Mouse (Mus musculus): ENCODE results near the gene Zfp750.

Zfp750 gene

DNA sequence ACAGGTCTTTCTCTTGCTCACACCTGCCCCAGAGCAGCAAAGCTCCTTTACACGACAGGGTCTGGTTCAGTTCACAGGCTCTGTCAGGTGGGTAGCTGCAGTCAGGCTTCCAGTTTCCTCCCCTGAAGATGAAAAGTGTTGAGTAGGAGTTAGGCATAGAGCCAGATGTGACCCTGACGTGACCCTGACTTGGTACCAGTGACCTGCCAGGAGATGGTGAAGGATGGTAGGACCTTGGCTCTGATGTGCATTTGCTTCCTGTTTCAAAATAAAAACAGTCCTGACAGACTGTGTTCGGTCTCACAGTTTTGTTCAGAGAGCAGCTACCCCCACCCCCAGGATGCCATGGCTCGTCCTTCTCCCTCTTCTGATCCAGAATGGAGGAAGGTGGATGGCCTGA lies 23.3 kb upstream of the Zfp750 start:
- DNase-seq (ENCODE audit: low read depth) = no peak

DNA sequence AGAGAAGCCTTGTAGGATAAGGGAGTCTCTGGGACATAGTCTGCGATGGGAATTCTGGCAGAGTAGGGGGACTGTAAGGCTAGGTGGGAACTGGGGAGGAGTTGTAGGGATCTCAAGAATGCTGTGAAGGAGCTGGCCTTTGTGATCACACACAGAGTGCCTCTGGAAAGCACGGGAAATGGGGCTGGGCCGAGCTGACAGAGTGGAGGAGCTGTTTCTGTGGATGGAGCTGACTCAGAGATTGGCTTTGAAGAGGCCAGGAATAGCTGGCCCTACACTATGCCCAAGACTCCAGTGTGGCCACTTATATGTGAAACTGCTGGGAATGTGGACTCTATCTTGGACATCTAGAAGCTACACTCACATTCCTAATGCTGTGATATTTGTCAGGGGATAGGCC lies 17.4 kb upstream of the Zfp750 start:
- DNase-seq (ENCODE audit: low read depth) = no peak

DNA sequence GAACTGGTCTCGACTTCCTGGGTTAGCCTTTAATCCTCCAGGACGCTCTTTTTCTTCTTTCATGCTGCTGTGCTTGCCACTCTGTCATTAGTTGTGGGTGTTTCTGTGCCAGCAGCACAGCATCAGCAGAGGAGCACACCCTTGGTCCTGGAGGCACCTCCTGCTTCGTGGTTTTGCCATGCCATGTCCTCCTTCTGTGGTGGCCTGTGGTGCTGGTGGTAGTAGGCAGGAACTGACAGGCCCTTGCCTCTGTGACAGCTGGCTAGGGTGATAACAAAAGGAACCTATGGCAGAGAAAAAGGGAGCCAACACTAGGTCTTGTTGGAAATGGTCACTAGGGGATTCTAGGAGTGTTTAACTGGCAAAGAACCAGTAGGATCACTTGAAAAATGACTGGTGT lies 10.6 kb upstream of the Zfp750 start:
- DNase-seq (ENCODE audit: low read depth) = no peak

DNA sequence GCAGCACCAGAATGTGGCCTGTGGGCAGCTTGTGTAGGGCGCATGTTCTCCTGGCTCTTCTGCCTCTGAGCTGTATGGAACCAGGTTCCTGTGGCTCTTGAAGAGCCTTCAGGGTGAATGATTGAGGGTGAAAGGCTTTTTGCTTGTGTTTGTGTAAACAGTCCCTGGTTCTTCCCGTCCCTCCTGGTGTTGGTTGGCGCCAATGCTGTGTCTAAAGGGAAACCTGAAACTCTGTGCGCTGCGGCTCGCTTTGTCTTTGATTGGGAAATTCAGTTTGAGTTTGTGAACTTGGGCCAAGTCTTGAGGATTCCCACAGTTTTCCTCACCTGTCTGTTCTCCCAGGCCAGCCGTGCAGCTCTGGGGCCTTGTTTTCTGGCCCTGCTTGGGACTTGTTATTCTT lies 5.1 kb upstream of the Zfp750 start:
- DNase-seq (ENCODE audit: low read depth) = no peak

DNA sequence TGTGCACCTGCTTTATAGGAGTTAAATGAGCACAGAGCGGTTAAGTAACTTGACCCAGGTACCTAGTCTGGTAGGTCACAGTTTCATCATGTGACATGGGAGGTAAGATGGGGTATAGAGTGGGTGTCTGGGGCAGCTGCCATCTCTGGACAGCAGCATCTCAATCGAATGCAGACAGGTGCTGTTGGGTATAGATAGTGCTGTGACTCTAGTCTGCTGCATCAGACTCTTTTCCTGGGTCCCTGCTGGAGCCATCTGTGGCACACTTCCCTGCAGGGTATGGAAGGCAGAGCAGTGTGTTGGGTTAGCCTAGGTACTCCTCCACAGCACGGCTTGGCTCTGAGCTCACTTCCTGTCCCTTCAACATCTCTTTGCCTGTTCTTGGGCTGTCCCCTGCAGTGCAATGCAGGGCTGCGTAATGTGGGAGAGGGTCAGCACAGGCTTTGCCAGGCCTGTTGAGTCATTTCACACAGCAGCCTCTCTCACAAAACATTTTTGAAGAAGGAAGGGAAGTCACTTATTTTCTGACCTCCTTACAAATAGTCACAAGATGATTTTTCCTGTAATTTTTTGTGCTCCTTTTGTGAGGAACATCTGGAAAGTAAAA lies 3.1 kb upstream of the Zfp750 start:
- no peak for DNase-seq (ENCODE audit: low read depth)

DNA sequence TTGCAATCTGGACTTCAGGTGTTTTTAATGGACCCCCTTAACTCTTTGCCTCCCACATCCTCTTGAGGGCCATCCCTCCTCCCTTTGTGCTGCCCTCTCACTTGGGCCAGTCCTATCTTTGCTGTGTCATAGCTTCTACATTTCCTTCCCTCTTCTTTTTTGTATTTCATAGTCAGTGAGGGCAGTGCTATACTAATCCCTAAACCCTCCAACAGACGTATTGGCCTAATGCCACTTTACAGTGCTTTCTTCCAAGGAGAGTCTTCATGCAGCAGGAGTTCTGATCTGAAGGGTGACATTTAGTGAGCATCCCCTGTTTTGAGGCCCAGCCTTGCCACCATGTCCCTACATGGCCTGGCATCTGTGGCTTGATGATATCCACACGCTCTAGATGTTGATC lies 1.6 kb upstream of the Zfp750 start:
- no peak for DNase-seq (ENCODE audit: low read depth)

DNA sequence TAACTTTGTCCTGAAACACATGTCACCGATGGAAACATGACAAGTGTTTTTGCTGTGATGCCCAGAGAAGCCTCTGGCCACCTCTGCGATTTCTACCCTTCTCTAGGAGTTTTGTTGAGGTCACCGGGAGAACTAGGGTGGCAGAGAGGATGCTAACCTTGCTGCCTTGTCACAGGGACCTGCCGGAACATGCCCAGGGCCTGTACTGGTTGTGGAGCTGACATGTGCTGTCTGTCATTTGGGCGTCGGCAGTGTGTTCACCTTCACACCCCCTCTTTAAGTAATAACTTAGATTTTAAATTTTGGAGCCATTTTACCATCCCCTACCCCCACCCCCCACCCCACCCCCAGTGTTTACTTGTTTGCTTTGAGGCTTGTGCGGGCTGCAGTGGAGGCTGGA lies 570 bp upstream of the Zfp750 start:
- DNase-seq (ENCODE audit: low read depth) = no peak

DNA sequence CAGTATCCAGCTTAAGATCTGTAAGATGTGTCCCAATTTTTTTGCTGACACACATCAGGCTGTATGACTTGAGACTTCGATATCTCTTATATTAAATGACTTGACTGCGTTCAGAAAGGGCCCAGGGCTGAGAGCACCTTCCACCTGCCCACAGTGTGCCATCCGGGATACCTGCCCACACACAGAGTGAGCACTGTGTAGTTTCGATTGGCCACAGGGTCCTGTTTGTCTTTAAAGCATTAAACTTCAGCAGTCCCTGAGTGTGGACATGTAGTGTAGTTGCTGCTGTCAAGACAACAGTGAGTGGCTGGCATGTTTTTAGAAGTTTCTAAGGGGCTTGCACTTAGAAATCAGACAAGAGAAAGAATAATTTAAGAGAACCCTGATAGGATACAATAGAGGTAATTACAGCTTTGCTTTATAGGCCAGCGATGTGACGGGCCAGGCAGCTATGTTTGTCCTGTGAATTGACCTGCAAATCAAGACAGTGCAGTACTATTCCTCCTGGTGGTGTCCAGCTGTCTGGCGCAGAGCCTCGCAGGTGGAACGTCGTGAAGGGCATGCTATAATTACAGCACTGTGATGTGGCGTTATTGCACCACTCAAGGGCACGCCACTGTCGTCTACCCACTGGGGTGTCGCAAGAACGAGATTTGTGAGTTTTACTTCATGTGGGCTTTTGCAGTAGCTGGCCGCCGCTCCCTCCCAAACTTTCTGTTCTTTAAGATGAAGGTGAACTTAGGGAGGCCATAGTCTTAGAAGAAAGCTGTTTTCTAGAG lies 1.3 kb downstream of the Zfp750 start:
- no peak for DNase-seq (ENCODE audit: low read depth)

DNA sequence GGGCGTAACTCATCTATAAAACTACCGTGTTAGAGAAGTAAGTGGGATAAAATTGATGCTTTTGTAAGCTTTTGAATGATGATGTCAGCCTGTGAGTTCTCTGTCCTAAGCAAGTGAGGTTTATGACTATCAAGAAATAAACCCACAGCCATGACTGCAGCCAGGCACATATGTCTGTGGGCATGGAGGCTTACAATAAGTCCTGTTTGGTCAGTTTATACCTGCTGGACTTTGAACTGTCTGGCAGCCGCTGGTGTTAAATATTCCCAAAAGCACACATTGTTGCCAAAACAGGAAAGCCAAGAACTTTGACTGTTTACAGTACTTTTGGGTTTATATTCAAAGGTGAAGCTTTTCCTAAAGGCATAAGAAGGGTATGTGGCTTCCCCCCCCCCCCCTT lies 2.2 kb downstream of the Zfp750 start:
- DNase-seq (ENCODE audit: low read depth) = no peak

DNA sequence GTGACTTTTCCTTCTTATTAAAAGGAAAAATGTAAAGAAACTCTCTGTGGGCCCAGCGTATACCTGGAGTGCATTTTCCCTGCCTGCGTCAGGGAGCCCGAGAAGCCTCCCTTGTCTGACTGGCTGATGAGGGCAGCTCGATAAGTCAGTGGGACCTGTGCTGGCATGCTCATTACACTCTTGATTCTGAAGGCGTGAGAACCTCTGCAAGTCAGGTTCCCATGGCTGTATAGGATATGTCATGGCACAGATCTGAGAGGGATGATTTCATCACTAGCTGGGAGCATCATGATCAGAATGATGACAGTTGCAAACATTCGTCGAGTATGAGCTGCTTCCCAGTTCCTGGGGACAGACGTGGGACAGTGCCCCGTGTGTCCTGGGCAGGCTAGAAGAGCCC lies 3.1 kb downstream of the Zfp750 start:
- DNase-seq (ENCODE audit: low read depth) = no peak

DNA sequence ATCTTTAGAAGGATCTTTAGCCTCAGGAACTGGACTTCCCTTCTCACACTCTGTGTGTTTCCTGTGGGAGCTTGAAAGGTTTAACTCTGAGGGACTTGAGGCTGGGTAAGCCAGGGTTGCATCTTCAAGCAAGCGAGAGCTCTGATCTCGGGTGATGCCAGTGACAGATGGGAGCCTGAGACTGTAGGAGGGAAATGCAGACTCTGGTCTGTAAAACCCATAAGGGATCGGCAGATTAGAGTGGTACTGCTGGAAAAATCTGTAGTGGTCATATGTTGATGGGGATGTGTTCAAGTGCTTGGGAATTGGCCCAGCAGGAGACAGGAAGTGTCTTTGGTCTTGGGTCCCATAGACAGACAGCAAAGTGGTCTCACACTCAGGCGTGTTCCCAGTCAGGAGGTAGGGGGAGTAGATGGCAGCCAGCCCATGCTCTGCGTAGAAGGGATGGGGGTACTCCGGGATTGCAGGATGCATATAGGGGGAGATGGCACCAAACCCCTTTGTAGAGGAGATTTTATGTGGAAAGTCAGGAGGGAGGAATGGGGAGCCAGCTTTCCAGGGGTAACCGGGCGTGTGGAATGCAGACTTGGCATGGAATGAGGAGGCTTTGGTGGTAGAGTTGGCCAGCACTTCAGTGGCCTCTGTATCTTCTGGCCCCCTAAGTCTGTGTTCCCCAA lies 6.1 kb downstream of the Zfp750 start:
- no peak for DNase-seq (ENCODE audit: low read depth)

DNA sequence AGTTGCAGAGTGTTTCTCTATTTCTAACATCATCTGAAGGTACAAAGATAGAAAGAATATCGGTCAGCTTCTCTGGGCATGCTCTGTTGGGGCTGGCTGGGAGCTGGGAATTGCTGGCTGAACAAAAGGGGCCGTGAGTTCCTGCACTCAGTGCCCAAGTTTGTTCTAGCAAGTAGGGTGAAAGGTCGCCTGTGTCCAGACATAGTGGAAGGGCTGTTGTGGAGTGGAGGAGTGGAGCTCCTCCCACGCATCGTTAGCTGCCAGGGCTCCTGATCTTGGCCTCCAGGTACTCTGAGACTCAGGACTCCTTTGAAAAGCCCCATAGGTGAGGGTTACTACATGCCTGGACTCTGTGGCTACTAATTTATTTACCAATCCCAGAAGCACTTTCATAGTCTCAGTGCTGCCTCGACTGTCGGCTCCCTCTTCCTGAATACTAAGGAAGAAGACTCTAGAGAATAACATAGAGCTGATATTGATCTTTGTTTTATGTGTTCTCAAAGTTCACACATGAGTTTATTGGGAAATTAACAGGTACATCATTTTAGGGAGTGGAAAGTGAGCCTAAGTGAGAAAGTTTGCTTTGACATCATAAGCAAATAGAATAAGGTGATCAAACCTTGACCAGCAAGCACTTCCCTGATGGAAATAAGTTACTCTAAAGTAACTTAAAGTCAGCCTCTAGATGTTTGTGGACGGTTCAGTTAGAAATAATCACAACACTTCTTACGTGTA lies 8.5 kb downstream of the Zfp750 start:
- DNase-seq (ENCODE audit: low read depth) = no peak

DNA sequence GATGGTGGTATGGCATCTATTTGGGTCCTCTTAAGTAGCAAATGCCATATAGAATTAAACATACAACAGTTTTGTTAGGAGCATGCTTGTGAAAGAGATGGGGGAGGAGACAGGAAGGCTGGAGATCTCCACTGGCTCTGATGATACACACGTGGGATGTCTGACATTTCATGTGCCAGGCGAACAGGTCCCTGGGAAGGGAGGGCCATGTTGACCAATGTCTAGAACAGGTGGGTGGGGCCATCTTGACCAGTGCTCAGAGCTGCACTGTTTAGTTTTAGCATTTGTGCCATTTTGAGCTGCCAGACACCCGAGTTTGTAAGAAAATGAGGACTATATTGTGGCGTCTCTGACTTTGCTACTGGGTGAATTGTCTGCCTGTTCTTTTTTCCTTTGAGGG lies 10.7 kb downstream of the Zfp750 start:
- DNase-seq (ENCODE audit: low read depth) = no peak

DNA sequence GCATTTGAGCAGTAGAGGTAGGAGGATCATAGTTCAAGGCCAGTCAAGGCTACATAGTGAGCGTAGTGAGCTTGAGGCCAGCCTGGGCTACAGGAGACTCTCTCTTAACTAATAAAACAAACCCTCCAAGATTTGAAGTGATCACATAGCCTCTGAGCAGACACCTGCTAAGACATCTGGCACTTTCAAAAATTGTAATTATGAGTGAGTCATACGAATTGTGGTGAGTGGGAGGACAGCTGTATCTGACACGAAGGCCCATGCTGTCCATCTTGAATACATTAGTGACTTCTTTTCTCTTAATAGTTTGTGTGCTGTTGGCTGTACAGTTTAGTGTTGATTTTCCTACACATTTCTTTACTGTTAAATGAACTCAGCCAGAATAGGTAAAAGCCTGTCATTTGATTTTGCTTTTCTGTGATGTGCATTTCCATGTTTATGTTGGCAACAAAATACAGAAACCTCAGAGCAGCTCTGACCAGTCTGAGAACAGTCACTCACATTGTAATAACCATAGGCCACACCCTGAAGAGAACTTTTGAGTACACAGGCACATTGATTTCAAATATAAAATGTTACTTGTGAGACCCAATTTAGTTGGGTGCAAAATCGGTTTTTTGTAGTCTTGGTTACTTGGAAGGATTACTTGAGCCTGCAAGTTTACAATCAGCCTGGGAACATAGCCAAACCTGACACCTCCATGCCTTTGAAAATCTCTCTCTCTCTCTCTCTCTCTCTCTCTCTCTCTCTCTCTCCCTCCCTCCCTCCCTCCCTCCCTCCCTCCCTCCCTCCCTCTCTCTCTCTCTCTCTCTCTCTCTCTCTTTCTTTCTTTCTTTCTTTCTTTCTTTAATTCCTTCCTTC lies 16.9 kb downstream of the Zfp750 start:
- no peak for DNase-seq (ENCODE audit: low read depth)

DNA sequence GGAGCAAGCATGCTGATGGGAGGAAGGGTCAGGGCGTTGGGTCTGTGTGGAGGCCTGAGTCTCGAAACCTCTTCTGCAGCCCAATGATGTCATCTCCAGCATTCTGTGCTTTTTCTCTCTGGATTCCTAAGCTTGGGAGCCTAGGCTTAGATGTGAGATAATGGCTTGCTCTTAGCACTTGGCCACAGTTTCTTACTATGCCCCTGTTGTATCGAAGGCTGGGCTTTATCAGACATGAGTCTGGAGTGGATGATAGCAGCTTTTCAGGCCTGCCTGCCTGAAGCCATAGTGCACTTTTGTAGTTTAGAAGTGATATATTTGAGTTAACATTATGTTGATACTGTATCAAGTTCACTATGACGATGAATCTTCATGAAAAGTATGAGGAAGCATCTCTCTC lies 17.6 kb downstream of the Zfp750 start:
- DNase-seq (ENCODE audit: low read depth) = no peak

DNA sequence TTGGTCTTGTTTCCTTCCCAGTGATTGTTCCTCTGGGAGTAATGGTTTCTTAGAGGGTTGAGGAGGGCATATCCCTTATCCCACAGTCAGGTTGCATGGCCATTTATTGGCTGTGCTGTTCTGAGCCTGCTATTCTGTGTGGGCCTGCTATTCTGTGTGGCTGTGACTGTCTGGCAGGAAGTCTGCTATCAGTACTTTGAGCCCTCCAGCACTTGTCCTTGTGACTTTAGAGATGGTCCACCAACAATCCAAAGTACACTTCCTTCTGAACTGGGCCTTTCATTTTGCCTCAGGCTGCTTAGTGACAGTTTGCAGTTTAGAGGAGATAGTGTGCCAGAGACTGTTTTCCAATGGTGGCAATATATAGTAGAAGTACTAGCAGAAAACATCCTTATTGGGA lies 18.5 kb downstream of the Zfp750 start:
- DNase-seq (ENCODE audit: low read depth) = no peak

DNA sequence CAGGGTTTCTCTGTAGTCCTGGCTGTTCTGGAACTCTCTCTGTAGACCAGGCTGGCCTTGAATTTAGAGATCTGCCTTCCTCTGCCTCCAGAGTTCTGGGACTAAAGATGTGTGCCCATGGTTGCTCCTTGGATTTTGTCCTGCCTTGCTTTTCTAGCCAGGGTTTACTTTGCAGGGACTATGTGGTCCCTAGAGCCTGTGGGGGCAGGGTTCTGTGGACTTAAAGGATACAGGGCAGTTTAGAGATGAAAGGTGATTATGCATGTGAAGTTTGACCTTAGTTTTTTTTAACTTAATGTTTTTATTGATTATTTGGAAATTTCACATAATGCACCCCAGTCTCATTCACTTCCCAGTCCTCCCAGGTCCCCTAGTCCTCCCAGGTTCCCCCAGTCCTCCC lies 28.5 kb downstream of the Zfp750 start:
- DNase-seq (ENCODE audit: low read depth) = no peak

DNA sequence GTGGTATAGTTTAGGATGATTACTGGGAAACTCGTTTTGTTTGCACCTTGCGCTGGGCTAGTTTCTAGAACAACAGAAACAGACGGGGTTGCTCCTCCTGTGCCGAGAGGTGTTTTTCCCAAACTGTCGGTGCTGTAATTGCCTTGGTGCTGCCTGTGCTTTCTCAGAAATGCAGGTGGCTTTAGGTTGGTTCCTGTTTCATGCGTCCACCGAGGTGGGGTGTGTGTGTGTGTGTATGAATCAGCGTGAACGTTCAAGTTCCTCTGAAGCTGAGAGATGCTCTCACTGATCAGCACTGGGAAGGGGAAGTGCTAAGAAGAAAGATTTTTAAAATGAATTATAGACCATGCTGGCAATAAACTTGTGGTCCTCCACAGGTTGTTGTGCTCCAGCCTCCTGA lies 33.3 kb downstream of the Zfp750 start:
- no peak for DNase-seq (ENCODE audit: low read depth)

DNA sequence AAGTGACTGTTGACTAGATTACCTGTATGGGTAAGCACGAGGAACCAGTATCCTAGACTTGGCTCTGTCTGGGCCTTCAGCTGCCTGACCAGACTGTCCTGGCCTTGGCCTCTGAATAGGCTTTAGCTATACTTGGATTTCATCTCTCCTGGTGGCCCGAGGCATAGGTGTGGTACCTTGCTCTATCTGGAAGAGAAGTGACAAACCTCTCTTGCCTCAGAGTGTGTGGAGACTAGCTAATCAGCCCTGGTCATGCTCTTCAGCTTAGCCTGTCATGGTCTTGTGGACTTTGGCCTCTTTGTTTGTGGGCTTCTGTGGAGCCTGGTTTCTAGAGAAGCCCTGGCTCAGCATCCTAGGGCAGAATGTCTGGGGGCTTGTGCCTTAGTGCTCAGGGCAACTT lies 38.0 kb downstream of the Zfp750 start:
- DNase-seq (ENCODE audit: low read depth) = no peak

DNA sequence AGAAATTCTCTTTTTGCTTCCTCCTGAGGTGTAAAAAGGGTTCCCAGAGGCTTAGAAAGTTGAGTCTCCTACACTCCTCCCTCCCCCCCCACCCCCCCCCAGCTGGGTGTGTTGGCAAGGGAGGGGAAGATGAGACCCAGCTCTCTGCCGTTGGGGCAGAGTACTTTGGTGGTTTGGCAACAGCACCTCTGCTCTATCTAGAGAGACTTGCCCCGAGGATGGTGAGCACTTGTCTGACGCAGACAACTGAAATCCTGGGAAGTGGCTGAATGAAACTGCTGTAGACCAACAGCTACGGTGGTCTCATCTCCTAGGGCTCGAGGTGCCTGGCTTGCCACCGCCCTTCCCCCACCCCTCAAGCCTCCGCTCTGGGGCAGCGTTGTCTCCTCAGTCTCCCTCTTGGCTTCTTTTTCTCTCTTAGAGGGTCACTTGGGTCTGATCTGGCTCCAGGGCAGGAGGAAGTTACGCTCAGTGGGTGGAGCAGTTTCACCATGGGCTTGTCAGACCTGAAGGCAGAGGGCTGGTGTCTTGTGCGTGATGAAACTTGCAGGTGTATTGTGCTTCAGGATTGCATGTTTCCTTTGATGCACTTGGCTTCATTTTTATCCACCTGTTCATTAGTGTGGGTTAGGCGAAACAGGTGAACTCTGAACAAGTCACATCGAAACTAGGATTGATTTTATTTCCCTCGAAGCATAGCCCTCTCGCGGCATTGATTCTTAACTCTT lies 39.5 kb downstream of the Zfp750 start:
- DNase-seq (ENCODE audit: low read depth) = no peak

DNA sequence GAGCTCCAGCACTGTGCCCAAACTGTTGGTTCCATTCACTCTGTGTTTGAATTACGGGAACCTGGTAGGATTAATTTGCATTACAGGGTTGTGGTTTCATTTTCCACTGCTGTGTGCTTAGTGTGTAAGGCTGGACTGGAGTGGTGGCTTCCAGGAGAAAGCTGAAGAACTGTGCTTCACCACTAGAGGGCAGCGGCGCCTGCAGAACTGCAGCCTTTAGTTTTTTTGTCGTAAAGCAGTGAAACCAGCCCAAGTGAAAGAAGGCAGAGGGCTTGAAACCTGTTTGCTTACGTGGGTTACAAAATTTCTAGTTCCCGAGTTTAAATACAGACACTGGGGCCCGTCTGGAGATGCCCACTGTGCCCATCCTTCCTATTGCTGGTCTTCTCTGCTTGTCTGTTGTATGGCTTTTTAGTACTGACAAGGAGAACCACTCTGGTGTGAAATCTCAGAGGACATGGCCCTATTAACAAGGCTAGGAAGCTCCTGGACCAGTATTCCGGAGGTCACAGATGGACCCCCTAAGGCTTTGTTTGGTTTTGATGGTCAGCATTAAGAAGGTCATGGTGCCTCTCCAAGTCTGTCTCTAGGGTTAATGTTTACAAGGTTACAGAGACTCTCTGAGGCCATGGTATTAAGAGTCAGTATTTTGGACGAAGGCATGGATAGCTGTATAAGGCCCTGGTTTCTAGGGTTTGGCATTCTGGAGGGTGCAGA lies 43.3 kb downstream of the Zfp750 start:
- DNase-seq (ENCODE audit: low read depth) = peak; percentile 40
